Mouse (Mus musculus) MN1 (cell line): ENCODE measurements around the gene Cd84.

Source experiments
- DNase-seq: peaks from one replicate; pipeline ENCODE4 v3.0.0-alpha.2; 2016; ENCODE audit warnings: low spot score

Gene Cd84

DNA sequence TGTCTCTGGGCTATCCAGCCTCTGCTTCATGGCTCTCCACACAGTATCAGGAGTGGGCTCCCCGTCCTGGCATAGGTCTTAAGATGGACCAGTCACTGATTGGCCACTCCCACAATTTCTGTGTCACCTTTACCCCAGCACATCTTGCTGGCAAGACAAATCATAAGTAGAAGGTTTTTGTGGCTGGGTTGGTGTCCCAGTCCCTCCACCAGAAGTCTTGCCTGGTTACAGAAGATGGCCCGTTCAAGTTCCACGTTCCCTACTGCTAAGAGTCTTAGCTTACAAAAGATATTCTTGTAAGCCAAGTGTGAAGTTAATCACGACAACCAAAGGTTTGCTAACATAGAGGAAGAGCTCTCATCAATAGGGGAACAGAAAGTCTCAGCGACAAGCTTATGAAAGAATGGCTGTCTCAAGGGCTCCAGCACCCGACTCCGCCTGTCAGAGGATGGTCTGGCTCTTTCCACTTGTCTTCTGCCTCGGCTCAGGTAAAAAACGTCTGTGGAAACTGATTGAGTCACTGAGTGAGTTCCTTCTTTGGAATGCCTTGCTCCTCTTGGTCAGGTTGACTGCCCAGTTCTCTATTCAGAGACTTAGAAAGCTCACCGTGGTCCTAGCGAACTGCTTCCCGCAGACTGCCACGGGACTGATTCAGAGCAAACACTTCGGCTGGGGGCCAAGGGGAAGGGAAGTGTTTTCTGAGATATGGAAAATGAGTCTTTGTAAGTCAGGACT is 78.0 kb downstream of the Cd84 start, which contains the start of gene Slamf6:
TSS of gene Slamf6 (plus strand) at position 211 of the 735 bp plus-strand sequence.
- DNase-seq = no peak

- DNase-seq = no peak
Observed at GRCm38 (mm10) chr1:171918136-171918920, 78.8 kb downstream of the Cd84 start.

DNA sequence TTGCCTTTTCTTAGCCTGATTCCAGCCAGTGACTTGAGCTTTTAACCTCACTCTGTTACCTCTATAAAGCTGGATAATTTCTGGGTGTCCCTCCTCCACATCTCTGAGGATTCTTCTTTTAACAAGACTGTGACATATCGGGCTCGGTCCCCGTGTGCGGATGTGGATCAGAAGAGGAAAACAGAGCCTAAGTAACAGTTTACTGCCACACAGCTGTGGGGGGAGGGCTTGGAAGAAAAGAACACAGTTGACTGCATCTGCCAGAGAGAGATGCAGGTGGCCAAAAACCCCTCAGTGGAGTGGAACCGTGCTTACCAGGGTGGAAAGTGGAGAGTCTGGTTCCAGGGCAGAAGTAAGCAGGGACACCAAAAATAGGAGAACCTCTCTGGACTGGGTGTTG is 79.7 kb downstream of the Cd84 start:
- no peak for DNase-seq

DNA sequence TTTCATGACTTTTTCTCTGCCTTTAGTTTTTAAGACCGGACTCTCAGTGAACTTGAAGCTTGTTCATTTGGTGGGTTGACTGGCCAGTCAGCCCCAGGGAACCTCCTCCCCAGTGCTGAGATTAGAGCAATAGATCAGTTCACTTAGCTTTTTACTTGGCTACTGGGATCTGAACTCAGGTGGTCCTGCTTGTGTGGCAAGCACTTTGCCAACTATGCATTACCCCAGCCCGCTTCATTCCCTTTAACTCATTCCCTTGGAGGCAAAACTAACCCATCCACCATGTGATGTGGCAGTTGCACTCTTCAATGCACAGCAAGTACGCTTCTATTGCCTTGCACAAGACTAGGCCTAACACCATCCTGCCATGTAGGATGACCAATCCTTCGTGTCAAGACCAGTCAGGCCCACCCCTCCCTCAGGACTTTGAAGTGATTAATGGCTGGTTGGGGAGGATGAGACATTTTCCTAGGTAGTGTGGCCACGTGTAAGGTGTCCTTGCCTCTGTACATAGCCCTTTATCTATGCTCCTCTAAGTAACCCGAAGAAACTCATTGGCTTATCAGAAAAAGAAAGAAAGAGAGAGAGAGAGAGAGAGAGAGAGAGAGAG is 80.5 kb downstream of the Cd84 start:
- no peak for DNase-seq

DNA sequence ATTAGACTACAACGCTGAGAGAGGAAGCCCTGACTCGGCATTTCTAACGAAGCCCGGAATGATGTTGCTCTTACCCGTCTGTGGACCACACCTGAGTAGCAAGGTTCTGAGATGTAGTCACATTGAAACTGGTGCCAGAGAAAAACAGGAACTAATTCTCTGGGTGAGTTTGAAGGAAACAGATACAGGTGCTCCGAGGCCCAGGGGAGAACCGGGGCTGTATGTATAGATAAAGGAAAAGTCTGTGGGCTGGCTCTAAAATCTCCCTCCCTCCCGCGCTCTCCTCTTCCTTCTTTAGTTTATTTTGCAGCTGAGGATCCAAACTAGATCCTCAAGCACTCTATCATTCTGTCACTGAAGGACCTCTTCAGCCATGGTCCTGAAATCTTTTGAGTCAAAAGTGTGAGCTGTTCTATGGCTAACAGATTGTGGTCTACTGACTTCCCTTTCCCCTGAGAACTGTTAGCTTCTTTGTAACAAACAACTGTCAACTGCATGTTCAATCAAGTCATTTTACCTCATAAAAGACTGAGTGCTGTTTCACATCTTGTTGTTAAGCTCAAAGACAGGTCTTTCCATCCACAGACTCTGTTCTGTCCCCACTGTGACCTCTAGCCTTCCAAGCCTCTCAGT is 81.6 kb downstream of the Cd84 start:
- DNase-seq = no peak

DNA sequence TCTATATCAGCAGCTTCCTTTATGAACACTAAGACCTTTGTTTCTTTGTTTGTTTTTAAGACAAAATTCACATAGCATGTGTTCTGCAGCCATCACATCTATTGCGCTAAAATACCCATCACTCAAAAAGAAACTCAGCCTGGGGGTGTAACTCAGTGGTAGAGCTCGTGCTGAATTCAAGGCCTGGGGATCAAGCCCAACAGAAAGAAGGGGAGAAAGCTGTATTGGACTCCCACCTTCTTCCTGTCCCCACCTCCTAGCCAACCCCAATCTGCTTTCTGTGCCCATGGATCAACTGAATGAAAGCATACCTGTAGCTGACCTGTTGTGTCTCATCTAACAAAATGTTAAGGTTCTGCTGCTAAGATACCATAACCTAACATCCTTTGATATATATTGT is 82.1 kb downstream of the Cd84 start:
- DNase-seq = no peak

DNA sequence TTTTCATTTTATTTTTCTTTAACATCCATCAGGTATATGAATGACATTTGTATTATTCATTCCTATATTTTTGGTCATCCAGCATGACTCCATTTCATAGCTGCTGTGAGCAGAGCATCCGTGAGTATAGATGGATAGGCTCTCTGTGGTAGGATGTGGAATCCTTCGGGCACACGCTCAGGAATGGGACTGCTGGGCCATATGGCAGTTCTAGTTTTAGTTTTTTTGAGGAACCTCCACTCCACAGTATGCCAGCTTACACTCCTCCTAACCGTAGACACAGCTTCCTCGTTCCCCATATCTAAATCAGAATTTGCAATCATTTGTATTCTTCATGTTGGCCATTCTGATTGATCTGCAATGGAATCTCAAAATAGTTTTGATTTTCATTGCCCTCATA is 83.3 kb downstream of the Cd84 start:
- no peak for DNase-seq

DNA sequence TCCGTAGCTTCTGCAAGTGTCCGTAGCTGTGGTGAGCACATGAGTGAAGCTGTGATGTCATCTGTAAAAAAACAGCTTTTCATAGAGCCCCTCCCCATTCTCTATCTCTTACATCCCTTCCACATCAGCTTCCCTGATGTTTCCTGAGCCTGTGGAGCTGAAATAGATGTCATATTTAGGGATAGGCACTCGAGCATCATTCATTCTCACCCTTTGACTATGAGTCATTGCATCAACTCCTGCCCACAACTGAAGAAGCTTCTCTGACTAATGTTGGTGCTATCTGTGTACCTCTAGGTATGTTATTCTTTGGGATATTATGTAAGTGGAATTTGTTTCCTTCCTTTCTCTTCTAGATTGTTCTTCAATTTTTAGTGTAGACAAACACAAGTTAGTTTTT is 85.4 kb downstream of the Cd84 start:
- DNase-seq = no peak

- no peak for DNase-seq
Observed at GRCm38 (mm10) chr1:171933851-171934250, 94.4 kb downstream of the Cd84 start.

- no peak for DNase-seq
Observed at GRCm38 (mm10) chr1:171938952-171939948, 99.8 kb downstream of the Cd84 start.
